Mouse (Mus musculus): ENCODE data around the gene Adgrg7.

Adgrg7 gene

DNA sequence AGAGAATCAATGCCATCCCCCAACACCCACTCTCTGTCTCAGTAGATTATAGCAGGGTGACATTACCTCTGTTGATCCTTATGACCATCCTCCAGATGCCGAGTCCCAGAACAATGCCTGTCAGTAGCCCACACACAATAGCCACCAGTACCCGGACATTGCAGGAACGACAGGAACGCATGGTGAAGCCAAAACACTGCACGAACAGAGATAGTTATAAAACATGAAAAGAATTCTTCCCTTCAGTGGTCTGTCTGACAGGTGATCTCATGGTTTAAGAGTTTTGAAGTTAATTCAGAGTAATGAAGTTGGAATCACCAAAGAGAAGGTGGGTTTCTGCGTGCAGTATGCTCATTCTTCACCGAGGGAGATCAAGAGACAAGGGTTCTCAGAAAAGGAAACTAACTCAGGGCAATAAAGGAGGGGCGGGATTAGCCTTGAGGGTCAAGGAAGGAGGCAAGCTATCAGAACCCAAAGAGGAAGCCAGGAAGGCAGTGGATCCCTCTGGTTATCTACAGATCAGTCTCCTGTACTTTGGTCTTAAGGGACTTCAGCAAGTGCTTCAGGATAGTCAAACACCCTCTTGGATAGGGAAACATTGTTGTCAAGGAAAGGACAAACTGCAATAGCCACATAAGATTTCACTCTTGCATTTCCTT is at the start of gene Adgrg7:
TSS of gene Adgrg7 (minus strand) at position 375 of the 659 bp plus-strand sequence.
- 76% methylated on average over 8 of the region's 8 CpGs for WGBS

DNA sequence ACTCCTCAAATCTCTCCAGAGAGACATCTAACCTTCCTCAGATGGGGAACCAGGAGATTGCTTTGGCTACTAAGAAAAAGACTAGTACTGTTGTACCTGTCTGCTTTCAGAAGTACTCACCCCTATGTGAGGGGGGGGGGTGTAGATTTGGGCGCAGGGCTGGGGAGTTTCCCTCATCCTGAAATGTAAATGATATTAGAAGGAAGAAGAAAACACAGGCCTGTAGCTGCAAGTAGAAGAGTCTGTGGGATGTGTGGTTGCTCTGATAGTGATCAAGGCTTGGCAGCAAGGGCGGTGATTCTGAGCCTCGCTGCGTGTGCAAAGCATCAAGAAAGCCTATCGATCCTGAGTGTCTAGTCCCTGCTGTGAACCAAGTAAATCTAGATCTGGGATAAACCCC is 47.3 kb upstream of the Adgrg7 start:
- 85% methylated on average over 5 of the region's 5 CpGs for WGBS

DNA sequence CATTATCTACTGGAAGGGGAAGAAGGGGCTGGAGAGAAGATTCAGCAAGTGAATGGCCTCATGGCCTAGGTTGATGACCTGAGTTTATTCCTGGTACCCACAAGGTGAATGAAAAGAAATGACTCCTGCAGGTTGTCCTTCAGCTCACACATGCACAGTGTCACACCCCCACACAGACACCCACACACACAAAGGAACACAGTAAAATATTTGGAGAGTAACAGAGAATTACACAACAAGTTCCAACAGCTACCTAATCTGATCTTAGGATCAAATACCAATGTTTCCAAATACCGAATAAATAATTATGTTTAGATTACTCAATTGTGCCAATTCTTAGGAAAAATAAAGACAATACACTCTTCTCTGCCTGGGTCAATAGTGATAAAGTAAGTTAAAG is 37.7 kb upstream of the Adgrg7 start:
- WGBS, result 96% methylated on average over 1 of the region's 1 CpGs

DNA sequence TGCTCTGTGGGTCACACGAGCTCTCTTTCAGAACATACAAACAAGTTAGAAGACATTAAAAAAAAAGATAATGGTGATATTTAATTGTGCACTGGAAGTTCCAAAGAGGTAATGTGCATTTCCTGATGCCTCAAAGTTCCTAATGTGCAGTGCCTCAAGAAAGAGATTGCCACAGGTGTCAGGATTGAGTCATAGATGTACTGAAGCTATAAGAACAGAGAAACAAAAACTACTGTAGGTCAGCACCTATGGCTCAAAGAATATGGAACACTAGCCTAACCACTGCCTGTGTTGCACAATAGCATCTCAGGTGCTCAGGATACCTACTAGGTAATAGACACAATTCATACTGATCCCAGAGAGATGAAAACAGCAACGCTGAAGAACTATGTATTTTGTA is 36.3 kb upstream of the Adgrg7 start:
- WGBS, result 93% methylated on average over 2 of the region's 2 CpGs

DNA sequence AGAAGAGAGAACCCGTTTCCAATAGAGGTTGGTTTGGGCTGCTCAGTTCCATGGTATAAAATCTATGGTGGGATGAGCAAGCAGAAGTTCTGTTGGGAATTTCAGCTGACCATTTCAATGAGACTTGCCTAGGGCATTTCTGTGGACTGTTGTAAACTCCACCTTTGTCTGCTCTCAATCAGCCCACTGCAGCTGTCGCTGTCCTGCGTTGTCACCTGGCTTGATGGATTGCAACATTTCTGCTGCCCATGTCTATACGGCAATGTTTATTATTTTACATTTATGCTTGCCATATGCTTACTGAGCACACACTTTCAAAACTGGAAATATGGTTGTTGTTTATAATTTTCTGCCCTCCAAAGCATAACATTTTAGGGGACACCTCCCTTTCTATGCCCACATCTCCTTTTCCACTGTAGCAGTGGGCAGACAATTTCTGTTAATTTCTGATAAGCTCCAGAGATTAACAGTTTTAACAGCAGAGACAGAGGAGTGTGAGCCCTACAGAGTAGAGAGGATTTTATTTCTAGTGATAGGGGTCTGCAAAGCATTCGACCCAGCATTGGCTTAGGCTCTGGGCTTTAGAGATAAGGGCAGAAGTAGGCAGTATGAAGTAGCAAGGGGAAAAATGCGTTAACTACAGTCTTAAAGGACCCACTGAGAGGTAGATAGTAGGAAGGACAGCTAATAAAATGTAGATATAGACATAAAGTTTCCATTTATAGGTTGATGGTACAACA is 5.9 kb upstream of the Adgrg7 start:
- WGBS, result 90% methylated on average over 6 of the region's 6 CpGs

DNA sequence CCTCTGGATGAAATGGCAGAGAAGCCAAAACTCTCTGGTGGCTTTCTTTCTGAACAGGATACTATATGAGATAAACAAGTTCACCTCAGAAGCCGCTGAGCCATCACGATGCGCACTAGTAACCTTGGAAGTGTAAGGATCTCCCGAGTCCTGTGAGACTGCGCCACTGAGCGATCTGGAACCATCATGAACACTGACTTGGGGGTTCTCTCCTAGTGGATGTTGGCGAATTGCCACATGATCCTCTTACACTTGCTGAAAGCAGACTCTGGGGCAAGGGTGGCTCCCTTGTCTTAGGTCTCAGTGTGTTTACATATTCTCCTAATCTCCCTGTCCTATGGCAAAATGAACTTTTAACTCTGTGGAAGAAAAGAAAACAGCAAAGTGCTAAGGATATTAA is 5.3 kb upstream of the Adgrg7 start:
- WGBS, result 87% methylated on average over 7 of the region's 7 CpGs

DNA sequence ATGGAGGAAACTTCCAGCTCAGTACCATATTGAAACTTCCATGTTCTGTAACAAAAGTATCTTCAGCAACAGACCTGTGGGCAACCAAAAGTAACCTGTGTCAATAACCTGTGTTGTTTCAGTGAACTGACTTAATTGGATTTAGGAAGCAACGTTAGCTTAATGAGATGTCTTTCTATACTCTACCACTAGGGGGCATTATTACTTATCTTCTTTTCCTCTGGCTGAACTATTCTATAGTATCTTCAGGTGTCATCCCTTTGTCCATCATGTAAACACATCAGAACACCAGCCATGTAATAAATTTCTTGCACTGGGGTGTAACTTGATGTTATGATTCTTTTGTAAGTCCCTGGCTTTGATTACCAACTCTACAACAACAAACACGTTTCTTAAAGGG is 4.8 kb upstream of the Adgrg7 start:
- 42% methylated on average over 2 of the region's 2 CpGs for WGBS

DNA sequence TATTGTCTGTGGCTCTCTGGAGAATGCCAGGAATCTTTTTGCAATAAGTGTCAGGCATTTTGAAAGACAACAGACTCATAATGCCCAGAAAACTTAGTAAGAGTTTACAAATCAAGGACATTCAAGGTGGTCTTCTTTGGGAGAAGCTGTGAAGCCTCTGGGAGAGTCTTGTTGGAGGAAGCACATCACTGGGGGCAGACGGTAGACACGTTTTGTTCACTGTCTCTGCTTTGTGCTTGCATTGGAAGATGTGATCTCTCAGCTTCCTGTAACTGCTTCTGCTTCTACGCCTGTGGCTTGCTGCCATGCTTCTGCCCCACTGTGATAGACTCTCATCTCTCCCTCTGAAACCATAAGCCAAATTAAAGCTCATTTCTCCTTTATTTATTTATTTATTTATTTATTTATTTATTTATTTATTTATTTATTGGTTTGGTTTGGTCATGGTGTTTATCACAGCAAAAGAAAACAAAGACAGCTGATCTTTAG is 3.9 kb upstream of the Adgrg7 start:
- WGBS, result 87% methylated on average over 3 of the region's 3 CpGs

DNA sequence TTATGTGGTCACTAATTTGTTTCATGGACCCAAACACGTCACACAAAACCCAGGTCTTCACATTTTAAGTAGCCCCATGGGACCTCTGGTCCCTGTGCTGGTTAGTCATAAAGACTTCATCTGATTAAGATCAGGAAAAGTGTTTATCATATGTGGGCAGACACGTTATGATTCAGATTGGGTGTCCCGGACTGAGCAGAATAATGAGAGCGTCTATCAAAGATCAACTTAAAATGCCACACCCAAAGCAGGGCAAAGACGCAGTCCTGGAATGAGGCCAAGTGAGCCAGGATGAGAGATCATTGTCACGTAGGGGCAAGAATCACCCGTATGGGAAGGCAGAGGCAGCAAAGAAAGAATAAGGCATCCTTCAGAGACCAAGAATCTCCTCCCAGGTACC is 3.2 kb upstream of the Adgrg7 start:
- WGBS, result 76% methylated on average over 7 of the region's 7 CpGs

DNA sequence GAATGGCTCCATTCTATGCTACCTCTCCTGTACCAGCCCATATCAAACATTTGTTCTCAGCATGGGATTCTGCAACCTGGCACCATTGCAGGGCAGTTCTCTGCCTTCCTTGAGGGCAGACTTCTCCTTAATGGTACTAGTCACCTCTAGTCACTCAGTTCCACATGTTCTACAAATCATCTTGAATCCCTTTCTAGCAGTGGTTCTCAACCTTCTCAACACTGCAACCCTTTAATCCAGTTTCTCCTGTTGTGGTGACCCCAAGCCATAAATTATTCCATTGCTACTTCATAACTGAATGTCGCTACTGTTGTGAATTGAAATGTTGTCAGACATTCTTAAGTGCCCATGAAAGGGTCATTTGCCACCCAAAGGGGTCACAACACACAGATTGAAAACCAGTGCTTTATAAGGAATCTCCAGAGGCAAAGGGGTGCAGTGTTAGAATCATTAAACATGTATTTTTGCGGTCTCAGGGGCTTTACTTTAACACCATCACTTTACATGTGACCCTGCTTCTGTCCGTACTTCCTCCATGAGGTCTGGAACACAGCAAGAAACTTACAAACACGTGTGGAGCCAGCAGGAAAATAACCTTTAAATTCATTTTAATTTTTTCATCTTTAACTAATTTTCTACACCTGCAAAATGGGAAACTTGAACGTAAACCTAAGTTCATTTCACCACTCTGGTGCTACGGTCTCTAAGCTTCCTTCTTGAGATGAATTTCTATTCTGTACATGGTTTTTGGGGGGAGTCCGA is 1.1 kb downstream of the Adgrg7 start:
- WGBS, result 87% methylated on average over 7 of the region's 7 CpGs

DNA sequence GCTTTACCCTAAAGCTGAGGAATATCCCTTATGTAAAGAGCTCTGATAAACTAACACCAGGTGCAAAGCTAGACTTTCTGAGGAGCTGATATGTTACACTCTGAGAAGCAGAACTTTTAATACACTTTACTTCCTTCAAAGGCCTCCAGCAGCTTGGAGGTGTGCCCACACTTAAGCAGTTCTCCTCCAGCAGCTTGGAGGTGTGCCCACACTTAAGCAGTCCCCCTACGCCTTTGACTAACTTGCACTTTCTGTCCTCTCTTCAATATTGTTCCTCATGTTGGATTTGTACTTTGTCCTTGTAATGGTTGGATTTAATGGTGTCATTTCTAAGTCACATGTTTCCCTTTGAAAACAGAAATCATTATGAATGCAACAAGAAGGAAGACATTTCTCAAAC is 1.9 kb downstream of the Adgrg7 start:
- WGBS, result 49% methylated on average over 1 of the region's 1 CpGs

DNA sequence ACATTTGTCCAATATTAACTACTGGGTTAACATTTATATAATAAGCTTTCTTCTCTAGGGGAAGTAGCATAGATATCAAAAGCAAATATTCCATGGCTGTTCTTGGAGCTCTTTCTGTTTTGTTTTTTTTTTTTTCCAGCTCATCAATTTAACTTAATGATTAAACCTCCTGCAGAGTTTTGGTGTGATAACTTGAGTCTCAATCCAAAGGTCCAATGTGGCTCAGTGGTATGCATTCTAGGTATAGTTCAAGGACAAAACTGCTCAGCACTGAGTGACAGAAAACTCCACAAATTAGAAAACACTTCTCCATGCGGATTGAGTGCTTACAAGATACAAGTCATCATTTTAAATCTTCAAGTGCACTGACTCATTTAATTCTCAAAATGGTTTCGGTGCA is 9.7 kb downstream of the Adgrg7 start:
- WGBS, result 84% methylated on average over 2 of the region's 2 CpGs

DNA sequence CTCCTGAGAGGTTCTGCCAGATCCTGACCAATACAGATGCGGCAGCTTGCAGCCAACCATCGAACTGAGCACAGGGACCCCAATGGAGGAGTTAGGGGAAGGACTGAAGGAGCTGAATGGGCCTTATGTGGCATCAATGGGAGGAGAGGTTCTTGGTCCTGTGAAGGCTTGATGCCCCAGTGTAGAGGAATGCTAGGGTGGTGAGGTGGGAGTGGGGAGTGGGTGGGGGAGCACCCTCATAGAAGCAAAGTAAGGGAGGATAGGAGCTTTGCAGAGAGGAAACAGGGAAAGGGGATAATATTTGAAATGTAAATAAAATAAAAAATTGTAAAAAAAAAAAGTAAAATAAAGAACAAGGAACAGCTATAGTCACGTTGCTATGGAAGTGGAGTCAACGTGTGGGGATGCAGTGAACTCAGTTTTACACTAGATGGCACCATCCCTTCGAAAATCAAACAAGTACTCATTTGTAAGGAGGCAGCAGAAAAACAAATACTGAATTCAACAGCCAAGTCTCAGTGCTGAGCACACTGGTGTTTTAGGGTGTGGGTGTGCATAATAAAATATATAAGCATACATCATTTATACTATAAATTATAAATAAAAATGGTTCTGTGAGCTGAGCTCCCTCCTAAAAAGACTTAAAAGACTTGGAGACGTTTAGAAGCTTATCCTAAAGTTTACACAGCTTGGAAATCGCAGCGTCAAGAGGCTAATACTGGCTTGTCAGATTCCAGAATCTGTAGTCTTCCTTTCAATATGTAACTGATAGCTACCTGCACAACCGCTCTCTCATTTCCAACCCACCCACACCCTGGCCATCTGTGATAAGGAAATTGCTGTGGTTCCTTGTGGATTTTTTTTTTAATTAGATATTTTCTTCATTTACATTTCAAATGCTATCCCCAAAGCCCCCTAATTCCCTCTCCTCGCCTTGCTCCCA is 24.2 kb downstream of the Adgrg7 start:
- 43% methylated on average over 10 of the region's 10 CpGs for WGBS

DNA sequence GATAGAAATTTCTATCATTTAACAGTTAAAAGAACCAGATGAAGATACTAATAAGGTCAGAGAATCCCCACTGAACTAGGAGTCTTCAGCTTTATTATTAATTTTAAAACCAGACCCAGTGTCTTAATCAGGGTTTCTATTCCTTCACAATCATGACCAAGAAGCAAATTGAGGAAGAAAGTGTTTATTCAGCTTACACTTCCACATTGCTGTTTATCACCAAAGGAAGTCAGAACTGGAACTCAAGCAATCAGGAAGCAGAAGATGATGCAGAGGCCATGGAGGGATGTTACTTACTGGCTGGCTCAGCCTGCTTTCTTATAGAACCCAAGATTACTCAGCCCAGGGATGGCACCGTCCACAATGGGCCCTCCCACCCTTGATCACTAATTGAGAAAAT is 66.6 kb downstream of the Adgrg7 start:
- 32% methylated on average over 1 of the region's 1 CpGs for WGBS

DNA sequence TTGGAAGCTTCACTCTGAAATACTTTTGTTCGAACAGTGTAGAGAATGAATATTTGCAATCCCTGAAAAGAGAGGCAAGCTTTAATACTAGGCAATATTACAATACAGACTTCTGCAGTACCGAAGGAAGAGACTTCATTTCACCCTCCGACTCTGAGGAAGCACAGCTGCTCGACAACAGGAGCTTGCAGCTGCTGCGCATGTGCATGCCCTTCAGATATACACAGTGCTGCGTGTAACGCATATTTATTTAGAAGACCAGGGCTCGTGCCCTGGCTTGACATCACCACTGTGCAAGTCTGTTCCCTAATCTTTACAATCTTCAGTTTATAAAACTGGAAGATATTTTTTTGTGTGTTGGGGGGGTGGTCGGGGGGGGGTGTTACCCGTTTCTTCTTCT is 70.7 kb downstream of the Adgrg7 start:
- WGBS, result 80% methylated on average over 10 of the region's 10 CpGs

DNA sequence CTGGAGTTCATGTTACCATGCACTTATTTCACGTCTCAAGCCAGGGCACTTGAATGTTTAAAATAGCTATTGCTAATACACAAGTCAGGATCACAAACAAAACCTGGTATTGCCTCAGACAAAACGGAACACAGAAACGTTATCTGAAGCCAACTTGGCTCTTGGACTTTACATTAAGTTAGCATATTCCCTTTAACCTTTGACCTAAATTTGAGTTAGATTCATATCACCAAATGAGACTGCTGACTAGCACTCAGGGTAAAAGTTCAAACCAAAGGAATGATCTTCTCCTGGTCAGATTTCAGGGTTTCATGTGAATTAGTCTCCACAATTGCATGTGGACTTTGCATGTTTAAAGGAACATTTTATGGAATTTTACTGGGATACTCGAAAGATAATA is 73.3 kb downstream of the Adgrg7 start:
- WGBS, result 72% methylated on average over 4 of the region's 4 CpGs

DNA sequence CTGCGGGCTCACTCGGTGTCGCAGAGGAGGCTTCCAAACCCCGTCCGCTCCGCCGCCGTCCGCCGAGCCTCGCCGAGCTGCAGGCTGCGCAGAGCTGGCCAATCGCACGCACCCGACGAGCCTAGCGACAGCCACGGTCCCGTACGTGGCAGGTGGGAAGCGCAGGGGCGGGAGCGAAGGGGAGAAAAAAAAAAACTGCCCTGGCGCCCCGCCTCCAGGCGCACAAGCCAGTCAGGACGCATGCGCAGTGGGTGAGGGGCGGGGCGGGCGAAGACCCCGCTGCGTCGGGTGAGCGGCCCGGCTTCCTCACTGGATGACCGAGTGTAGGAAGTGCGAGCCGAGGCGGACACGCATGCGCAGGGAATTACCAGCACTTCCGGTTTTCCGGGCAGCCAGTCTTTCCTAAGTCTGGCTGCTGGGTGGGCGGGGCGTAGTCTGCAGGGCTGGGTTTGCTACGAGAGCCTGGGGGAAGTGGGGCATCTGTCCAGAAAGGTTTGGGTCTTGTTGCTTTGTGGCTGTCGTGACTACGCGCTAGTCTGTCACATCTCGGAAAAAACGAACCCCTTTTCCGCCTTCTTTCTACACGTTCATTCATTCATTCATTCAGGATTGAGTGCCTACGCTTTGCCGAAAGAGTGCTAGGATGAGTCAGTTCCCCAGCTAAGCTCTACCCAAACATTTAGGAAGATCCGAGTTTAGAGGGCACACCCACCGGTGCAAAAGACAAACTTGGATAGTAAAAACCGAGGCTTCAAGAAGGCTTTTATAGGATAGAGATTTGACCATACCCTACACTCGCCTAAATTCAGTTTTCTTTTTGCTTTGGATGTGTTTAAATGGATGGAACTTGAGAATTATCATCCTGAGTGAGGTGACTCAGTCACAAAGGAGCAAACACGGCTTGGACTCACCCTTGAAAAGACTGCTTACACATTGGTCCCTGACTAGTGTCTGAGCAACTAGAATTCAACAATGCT is 78.1 kb downstream of the Adgrg7 start, which contains the start of gene Tfg:
TSS of gene Tfg (minus strand) at position 227 of the 977 bp plus-strand sequence.
- under 1% methylated on average over 62 of the region's 62 CpGs for WGBS

DNA sequence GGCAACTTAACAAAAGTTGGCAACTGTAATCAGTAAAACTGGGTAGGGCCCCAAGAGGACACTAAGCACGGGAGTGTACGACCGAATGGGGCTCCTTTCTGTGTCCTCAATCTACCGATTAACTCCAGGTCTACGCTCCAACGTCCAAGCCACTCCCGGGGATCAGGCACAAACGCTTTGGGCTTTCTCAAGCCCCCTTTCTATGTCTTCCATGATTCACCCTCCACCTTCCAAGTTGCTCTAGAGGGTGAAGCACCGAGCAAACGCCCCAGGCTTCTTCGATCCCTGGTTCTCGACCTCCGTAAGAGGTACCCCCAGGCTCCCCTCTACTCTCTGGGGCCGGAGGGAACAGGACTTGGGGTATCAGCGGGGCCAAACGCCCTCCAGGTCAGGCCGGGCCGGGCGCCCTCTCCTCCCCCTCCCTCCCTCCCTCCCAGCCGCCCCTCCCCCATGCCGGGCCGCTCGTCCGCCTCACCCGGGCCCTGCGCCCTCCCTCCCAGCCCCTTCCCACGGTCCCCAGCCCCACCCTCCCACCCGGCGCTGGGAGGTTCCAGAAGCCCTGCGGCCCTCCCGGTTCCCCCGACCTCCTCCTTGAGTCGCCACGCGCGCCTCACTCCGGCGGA is 79.0 kb downstream of the Adgrg7 start:
- under 1% methylated on average over 35 of the region's 38 CpGs for WGBS

DNA sequence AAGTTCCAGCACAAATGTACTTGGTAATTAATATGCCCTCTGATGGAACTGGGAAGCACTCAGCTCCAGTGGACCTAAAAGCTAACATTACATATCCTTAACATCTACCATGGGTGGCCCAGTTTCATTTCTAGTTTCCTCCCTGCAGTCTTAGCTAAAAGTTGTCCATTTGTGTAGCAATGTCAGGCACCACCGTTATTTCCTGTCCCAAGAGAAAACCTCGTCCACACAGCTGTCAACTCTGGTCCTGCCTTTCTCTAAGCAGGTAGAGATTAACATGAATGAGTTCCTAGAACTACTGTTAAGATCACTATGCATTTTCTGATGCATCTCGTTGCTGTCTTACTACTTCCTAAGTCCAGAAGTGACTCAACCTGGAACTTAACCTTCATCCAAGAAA is 80.0 kb downstream of the Adgrg7 start:
- 56% methylated on average over 3 of the region's 3 CpGs for WGBS

DNA sequence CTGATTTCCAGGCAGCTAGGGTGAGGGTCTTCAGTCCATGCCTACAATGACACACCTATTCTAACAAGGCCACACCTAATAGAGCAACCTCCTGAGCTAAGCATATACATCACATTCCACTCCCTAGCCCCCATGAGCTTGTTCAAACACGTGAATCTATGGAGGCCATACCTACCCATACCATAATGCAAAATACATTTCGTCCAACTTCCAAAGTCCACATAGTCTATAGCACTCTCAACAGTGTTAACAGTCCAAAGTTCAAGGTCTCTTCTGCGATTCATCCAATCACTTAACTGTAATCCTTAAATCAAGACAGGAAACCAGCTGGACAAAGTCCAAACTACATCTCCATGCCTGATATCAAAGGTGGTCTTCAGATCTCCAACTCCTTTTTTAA is 85.6 kb downstream of the Adgrg7 start:
- 95% methylated on average over 3 of the region's 3 CpGs for WGBS

Measured in cerebral cortex, adult 2 months (tissue).